Mouse (Mus musculus) heart, adult 18-20 months (tissue): ENCODE measurements at regions not wholly inside any gene's neighbourhood (a gene's known extent, or its start where the extent isn't known, plus 50 kb on each side); places are given as distances from the start of the nearest gene placed in this dataset.

Experiments used
- DNase-seq, 2 experiments: peaks; one replicate each; pipeline ENCODE4 v3.0.0; 2021 to 2022; ENCODE audit warnings: mixed read lengths in 1 of 2

- DNase-seq, result peak; percentile 0 to 5
Observed at GRCm38 (mm10) chr13:61710823-61711222, 140.9 kb upstream of the Cts3 start.

- DNase-seq, result no peak
Observed at GRCm38 (mm10) chr13:61665729-61666128, 95.8 kb upstream of the Cts3 start.
